Mouse (Mus musculus) heart, embryonic 13.5 days (tissue): Measurements from ENCODE around the gene Actg1. TPM values are rescaled to one million over a fixed set of nuclear protein-coding genes. Genes with fewer than 3 reads are reported as not detected.
"Not testable (repeated sequence)": the region's sequence is repeated elsewhere in the genome, so short reads cannot be mapped to it uniquely, and the experiment has no call there.

ENCODE experiments used
- ATAC-seq: fragments of 200-750 bp; cut with Nextera tagmentation; 2 replicates; pipeline ENCODE4 v1.8.0; 2017; ENCODE audit warnings: moderate TSS enrichment; ENCODE audit not compliant: insufficient number of reproducible peaks, low FRiP score, low TSS enrichment; ENCODE audit errors: extremely low read depth
- H3K27ac ChIP-seq: fragments of 300-500 bp; sonication (generic); replicated peaks from 2 replicates; pipeline ENCODE4 v1.5.1; 2015; ENCODE audit warnings: moderate library complexity, mild to moderate bottlenecking, inconsistent platforms
- H3K27me3 ChIP-seq: fragments of 300-500 bp; sonication (generic); replicated peaks from 2 replicates; pipeline ENCODE4 v1.6.1; 2015; ENCODE audit warnings: mild to moderate bottlenecking, inconsistent platforms
- H3K36me3 ChIP-seq: fragments of 300-500 bp; sonication (generic); 2 replicates; pipeline ENCODE4 v1.6.1; 2015; ENCODE audit warnings: mild to moderate bottlenecking, inconsistent platforms
- H3K4me1 ChIP-seq: fragments of 300-500 bp; sonication (generic); 2 replicates; pipeline ENCODE4 v1.6.1; 2015; ENCODE audit warnings: inconsistent platforms
- H3K4me2 ChIP-seq: fragments of 300-500 bp; sonication (generic); 2 replicates; pipeline ENCODE4 v1.6.1; 2015; ENCODE audit warnings: inconsistent platforms, mild to moderate bottlenecking, moderate library complexity
- H3K4me3 ChIP-seq: fragments of 300-500 bp; sonication (generic); 2 replicates; pipeline ENCODE4 v1.5.1; 2015; ENCODE audit warnings: moderate library complexity, mild to moderate bottlenecking, inconsistent platforms
- H3K9ac ChIP-seq: fragments of 300-500 bp; sonication (generic); 2 replicates; pipeline ENCODE4 v1.6.1; 2015; ENCODE audit warnings: inconsistent platforms, mild to moderate bottlenecking, moderate library complexity
- H3K9me3 ChIP-seq: fragments of 300-500 bp; sonication (generic); 2 replicates; pipeline ENCODE4 v1.6.1; 2016; ENCODE audit warnings: inconsistent platforms
- WGBS: fragments of 180-500 bp; shearing (Covaris S2); methylation state at CpG from one replicate; pipeline ENCODE4 v1.1.7; 2015; ENCODE audit warnings: mixed read lengths; 5-methylcytosine and 5-hydroxymethylcytosine counted together
- polyA plus RNA-seq: library from polyadenylated mRNA; unstranded; fragments of >200 nt; fragmentation: Nextera tagmentation; extraction: Ambion mirVana; gene quantifications from 2 replicates; pipeline ENCODE4 v1.2.1, GENCODE M21; 2015

The Actg1 gene
- polyA plus RNA-seq, 1 experiment from 2014 or later = 1,290 TPM

DNA sequence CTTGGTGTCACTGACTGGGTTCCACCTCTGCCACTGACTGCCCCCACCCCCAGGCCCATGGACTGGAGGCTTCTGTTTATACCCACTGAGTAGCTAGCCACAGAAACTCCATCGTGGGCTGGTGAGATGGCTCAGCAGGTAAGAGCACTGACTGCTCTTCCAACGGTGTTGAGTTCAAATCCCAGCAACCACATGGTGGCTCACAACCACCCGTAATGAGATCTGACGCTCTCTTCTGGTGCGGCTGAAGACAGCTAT, 3.7 kb upstream of the Actg1 start:
- Histone ChIP-seq H3K4me1 (peaks cover 68% of the 10 kb centered on the region), H3K9ac (peak overlapping the region; percentile 100), H3K36me3 (peaks cover 13% of the 10 kb centered on the region), H3K27ac (peak overlapping the region; percentile 100)
- H3K4me3 ChIP-seq, H3K27me3 ChIP-seq, H3K9me3 ChIP-seq, H3K4me2 ChIP-seq, ATAC-seq: not testable (repeated sequence)
- 90% methylated on average over 5 of the region's 5 CpGs for WGBS

DNA sequence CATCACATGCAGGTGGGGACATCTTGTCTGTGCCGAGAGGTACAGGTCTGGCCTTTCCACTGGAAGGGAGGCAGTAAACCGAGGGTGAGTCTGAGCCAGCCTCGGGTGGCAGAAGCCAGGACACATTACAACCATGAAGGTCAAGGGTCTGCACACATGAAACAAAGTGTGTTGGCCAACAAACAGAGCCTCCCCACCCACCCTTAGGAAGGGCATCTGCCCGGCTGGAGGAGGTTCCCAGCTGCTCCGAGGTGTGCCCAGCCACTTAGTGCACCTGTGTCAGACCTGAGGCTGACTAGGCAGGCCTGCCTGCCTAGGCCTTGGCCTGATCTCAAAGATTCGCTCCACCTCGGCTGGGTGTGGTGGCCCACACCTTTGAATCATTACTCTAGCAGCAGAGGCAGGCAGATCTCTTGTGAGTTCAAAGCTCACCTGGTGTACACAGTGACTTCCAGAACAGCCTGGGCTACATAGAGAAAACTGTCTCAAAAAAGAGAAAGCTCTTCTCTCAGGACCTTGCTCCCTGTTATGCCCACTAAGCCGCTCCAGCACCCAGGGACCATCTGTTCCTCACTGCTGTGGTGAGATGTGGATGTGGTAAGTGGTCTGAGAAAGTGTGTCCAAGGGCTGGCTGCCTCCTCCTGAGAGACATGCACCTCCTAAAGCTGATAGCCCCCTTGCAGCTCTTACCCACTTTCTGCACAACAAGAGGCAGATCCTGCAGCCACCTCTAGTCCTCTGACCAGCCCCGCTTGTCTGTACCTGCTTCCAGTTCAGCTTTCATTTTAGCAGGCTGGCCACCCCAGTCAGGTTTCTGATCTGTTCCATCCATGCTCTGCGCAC, 3.1 kb upstream of the Actg1 start:
- Histone ChIP-seq H3K27ac (peak overlapping the region; percentile 100), H3K4me3 (peak overlapping the region; percentile 100), H3K9me3 (no peaks in the 10 kb centered on the region), H3K9ac (peak overlapping the region; percentile 100), H3K4me2 (peak overlapping the region; percentile 96), H3K36me3 (peaks cover 17% of the 10 kb centered on the region), H3K4me1 (peaks cover 62% of the 10 kb centered on the region), H3K27me3 (no peaks in the 10 kb centered on the region)
- ATAC-seq = no peak
- 78% methylated on average over 10 of the region's 10 CpGs for WGBS

DNA sequence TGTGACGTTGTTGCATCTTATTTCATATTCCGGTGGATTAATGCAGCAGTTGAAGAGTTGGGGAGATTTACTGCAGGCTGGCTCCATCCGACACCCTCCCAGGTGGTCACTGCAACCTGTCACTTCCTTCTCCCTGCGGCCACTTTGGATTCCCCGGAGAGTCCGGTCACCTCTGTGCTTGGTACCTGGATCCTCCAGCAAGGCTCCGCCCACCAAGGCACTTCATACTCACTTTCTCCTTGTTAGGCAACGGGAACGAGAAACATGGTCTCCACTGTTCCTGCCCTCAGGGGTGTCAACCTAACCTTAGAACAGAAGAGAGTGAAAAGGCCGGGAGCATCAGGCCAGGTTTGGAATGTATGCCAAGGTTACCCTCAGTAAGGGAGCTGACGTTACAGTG, 2.4 kb upstream of the Actg1 start:
- 16% methylated on average over 11 of the region's 11 CpGs for WGBS
- Histone ChIP-seq H3K4me3 (peak overlapping the region; percentile 100), H3K36me3 (peaks cover 19% of the 10 kb centered on the region), H3K9me3 (no peaks in the 10 kb centered on the region), H3K9ac (peak overlapping the region; percentile 100), H3K27me3 (no peaks in the 10 kb centered on the region), H3K4me2 (peak overlapping the region; percentile 96), H3K27ac (peak overlapping the region; percentile 100), H3K4me1 (peaks cover 56% of the 10 kb centered on the region)
- no peak for ATAC-seq

DNA sequence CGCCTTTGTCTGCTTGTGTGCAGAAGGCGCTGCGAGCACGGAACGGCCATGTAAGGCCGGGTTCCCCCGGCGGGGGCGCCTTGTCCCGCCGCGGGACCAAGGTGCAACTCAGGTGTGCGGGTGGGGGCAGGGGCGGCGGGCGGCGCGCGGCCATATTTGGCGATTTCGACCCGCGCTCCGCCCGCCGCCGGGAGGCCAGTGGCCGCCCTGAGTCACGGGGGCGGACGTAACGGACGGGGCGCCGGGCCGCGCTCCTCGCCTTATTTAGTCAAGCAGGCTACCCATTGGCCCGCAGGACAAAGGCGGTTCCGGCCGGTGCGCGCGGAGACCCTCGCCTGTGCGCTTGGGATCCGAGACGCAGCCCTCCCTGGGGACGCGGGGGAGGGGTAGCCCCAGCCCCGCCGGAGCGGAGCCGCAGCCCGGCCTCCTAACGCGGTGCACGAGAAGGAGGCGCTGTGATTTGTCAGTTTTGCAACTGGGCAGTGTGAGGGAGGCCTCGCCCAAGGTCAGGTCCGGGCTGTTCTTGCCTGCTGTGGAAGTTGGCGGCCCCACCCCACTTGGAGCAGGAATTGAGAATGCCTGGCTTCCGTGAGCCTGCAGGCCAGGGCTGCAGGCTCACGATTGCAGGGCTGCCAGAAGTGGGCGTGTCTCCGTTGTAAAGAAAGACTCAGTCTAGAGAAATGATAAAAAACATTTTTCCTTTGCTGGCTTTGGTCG, 1.8 kb upstream of the Actg1 start:
- H3K4me2 ChIP-seq = peak overlapping the region; percentile 96
- H3K27ac ChIP-seq = peak overlapping the region; percentile 100
- no peaks in the 10 kb centered on the region for H3K27me3 ChIP-seq
- under 1% methylated on average over 68 of the region's 68 CpGs for WGBS
- peaks cover 54% of the 10 kb centered on the region for H3K4me1 ChIP-seq
- peak overlapping the region; percentile 100 for H3K9ac ChIP-seq
- no peaks in the 10 kb centered on the region for H3K9me3 ChIP-seq
- peak; percentile 65 for ATAC-seq
- H3K4me3 ChIP-seq = peak overlapping the region; percentile 100
- H3K36me3 ChIP-seq = peaks cover 24% of the 10 kb centered on the region

DNA sequence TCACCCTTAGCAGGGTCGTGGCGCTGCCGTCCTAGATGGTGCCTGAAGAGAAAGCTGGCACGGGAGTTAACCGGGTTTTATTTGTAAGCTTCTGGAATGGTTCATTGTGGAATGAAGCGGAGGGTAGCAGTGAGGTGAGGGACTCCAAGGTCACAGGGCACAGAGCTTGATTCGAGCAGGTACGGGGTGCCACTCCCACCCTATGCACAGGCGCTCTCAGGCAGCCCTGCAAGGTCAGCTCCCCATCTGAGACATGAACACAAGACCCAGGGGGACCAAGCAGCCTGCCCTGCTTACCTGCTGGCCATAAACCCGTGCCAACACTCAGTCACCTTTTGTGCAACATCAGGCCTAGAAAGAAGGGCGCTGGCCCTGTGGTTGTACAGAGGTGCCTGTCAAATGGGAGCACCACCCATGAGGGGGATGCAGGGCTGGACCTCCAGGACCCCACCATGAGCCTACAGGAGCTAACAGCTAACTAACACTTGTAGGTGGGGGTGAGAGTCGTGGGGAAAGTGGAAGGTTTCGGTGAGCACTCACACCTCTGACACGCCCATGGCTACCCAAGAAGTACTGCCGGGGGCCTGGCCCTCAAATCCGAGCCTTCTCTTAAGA, 1.1 kb upstream of the Actg1 start:
- no peak for ATAC-seq
- 3% methylated on average over 16 of the region's 16 CpGs for WGBS
- Histone ChIP-seq H3K36me3 (peaks cover 30% of the 10 kb centered on the region), H3K4me1 (peaks cover 48% of the 10 kb centered on the region), H3K9me3 (no peaks in the 10 kb centered on the region), H3K27ac (peak overlapping the region; percentile 100), H3K27me3 (no peaks in the 10 kb centered on the region), H3K9ac (peak overlapping the region; percentile 100), H3K4me2 (peak overlapping the region; percentile 96), H3K4me3 (peak overlapping the region; percentile 100)

DNA sequence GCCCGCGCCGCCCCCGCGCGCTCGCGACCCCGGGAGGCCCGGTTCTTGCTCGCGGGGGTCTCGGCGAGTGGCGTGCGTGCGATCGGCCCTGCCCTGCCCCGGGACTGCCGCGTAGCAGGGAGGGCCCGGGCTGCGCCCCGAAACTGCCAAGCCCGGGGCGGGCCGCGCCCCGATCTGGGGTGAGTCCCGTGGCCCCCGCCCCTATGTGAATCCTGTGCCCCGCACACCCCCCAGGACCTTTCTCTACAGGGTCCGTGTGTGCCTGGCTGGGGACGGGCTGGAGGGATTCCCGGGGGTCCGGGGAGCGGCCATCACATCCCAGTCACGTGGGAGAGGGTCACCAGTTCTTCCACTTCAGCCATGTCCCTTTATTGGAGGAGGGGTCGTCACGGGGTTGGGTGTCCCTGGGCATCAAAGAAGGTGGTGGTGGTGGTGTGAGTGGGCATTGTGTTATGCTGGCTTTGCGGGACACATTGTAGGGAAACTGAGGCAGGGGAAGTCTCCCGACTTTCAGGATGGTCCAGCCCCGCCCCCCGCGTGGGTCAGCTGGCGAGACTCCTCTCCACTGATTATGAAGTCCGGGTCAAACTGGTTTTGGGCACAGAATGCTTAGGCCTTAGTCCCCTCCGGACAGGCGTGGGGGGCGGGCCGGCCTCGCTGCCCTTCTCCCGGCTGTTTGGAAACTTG, 485 bp upstream of the Actg1 start:
- peak; percentile 1; the same call in 1 of the 2 replicates for ATAC-seq
- peaks cover 42% of the 10 kb centered on the region for H3K4me1 ChIP-seq

DNA sequence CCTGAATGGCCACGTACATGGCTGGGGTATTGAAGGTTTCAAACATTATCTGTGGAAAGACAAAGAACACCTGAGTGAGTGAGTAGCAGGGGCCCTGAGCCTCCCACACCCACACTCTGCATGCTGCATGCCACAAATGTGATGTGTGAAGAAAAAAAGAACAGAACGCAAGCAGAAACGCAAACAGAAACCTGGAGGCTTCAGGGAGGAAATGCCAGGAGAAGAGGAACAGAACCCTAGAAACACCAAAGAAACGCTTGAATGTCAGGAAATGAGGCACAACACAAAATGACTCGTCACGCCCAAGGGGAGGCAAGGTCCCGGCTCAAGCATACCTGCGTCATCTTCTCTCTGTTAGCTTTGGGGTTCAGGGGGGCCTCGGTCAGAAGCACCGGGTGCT, 1.0 kb downstream of the Actg1 start:
- H3K4me3 ChIP-seq = peak overlapping the region; percentile 100
- peak overlapping the region; percentile 100 for H3K27ac ChIP-seq
- no peaks in the 10 kb centered on the region for H3K27me3 ChIP-seq
- WGBS = under 1% methylated on average over 10 of the region's 10 CpGs
- H3K9ac ChIP-seq = peak overlapping the region; percentile 100
- peak overlapping the region; percentile 96 for H3K4me2 ChIP-seq
- peaks cover 30% of the 10 kb centered on the region for H3K36me3 ChIP-seq
- peaks cover 27% of the 10 kb centered on the region for H3K4me1 ChIP-seq
- ATAC-seq = no peak
- no peaks in the 10 kb centered on the region for H3K9me3 ChIP-seq

More for the DNA sequence above, 485 bp upstream of the Actg1 start:
- Histone ChIP-seq H3K27ac (peak overlapping the region; percentile 100), H3K9ac (peak overlapping the region; percentile 100), H3K9me3 (no peaks in the 10 kb centered on the region), H3K36me3 (peaks cover 30% of the 10 kb centered on the region), H3K4me2 (peak overlapping the region; percentile 96), H3K27me3 (no peaks in the 10 kb centered on the region), H3K4me3 (peak overlapping the region; percentile 100)
- 1% methylated on average over 37 of the region's 53 CpGs for WGBS

DNA sequence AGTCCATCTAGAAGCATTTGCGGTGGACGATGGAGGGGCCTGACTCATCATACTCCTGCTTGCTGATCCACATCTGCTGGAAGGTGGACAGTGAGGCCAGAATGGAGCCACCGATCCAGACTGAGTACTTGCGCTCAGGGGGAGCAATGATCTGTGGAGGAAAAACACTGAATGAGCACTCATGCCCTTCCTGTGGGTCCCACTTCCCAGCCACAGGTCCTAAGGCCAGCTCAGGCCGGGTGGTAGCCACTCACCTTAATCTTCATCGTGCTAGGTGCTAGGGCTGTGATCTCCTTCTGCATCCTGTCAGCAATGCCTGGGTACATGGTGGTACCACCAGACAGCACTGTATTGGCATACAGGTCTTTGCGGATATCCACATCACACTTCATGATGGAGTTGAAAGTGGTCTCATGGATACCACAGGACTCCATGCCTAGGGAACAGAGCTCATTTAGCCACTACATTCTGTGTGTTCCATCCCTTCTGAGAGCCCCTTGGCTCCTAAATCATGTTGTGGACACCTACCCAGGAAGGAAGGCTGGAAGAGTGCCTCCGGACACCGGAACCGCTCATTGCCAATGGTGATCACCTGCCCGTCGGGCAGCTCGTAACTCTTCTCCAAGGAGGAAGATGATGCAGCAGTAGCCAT, 1.8 kb downstream of the Actg1 start:
- 33% methylated on average over 11 of the region's 13 CpGs for WGBS
- H3K4me2 ChIP-seq = peak overlapping the region; percentile 76
- peaks cover 19% of the 10 kb centered on the region for H3K4me1 ChIP-seq
- not testable (repeated sequence) for H3K27me3 ChIP-seq, ATAC-seq, H3K9me3 ChIP-seq
- peaks cover 25% of the 10 kb centered on the region for H3K36me3 ChIP-seq
- peak overlapping the region; percentile 89 for H3K9ac ChIP-seq
- peak overlapping the region; percentile 63 for H3K4me3 ChIP-seq
- H3K27ac ChIP-seq = peak overlapping the region; percentile 70

DNA sequence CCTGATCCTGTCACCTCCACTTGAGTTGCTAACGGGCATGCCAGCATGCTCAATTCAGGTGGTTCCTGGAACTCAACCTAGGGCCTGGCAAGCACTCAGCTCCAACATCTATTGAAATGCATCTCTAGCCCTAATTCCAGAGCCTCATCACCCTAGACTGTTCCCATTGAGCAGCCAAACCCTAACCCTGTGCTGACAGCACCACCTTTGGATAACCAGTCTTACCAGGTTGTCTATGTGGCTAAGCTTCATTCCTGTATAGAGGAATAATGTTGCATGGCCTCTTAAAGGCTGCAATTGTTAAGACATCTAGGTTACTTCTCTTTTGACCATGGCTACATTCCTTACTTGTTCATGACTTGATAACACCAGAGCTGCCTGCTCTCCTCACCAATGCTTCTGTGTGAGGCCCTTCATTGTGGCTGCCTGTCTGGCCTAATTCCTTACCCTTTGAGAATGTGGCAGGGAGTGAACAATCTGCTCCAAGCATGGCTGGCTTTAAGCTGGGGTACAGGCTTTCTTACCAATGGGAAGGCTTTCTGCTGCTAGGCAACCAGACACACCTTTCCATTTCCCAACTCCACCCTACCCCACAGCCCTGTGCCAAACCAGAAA, 3.2 kb downstream of the Actg1 start:
- Histone ChIP-seq H3K27me3 (no peaks in the 10 kb centered on the region), H3K9me3 (no peaks in the 10 kb centered on the region), H3K27ac (peak overlapping the region; percentile 79), H3K36me3 (peaks cover 21% of the 10 kb centered on the region), H3K4me3 (peak overlapping the region; percentile 45), H3K4me2 (peak overlapping the region; percentile 68), H3K4me1 (peaks cover 8% of the 10 kb centered on the region), H3K9ac (peak overlapping the region; percentile 81)
- WGBS = 16% methylated on average over 1 of the region's 1 CpGs
- ATAC-seq = no peak

DNA sequence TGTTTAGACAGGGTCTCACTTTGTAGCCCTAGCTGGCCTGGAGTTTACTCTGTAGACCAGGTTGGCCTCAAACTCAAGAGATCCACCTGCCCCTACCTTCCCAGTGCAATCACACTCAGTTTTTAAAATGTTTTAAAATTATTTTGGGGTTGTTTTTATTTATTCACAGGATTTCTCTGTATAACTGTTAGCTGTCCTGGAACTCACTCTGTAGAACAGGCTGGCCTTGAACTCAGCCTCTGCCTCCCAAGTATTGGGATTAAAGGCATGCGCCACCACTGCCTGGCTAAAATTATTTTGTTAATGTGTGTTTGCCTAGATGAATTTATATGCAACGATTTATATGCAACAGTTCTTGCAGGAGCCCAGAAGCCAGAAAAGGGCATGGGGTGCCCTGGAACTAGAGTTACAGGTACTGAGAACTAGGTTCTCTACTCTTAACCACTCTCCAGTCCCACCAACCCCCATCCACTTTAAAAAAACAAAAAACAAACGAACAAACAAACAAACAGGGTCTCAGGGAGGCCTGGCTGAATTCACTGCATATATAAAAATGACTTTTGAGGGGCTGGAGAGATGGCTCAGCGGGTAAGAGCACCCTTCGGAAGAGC, 3.9 kb downstream of the Actg1 start:
- Histone ChIP-seq H3K36me3 (peaks cover 21% of the 10 kb centered on the region), H3K9me3 (no peaks in the 10 kb centered on the region), H3K9ac (no peak overlapping the region), H3K27ac (peak overlapping the region; percentile 79), H3K4me3 (peak overlapping the region; percentile 45; the same call in 1 of the 2 replicates), H3K27me3 (no peaks in the 10 kb centered on the region), H3K4me2 (no peak overlapping the region; the same call in 1 of the 2 replicates), H3K4me1 (peaks cover 6% of the 10 kb centered on the region)
- ATAC-seq = no peak
- 57% methylated on average over 5 of the region's 5 CpGs for WGBS
